Mouse (Mus musculus) hematopoietic stem cell, adult 5-6 weeks (primary cell): ENCODE measurements around the gene Zdhhc25. TPM values are rescaled to one million over a fixed set of nuclear protein-coding genes. Genes with fewer than 3 reads are reported as not detected.

Source experiments
- ATAC-seq, 2 experiments: fragments of 125-278 bp in 1 of 2; replicated peaks in 1 of 2; 2 replicates each; pipeline ENCODE4 v1.8.0; 2016 to 2017; ENCODE audit warnings: inconsistent platforms in 2 of 2, mild to moderate bottlenecking in 2 of 2, moderate number of reproducible peaks in 2 of 2, low read depth in 1 of 2, moderate TSS enrichment in 1 of 2; ENCODE audit not compliant: low FRiP score in 2 of 2, poor library complexity in 2 of 2, severe bottlenecking in 2 of 2, insufficient read depth in 1 of 2, low TSS enrichment in 1 of 2
- total RNA-seq: library from RNA; stranded (forward); fragments of 172-1452, 232-1000 nt; gene quantifications from 2 replicates; pipeline ENCODE4 v1.2.3, GENCODE M21; 2017

Gene Zdhhc25
- total RNA-seq, 1 experiment from 2014 or later: not detected

GRCm38 (mm10) chr15:88624874-88625277, 24.8 kb downstream of the Zdhhc25 start:
- ATAC-seq: no peak

GRCm38 (mm10) chr15:88625303-88626066, 25.4 kb downstream of the Zdhhc25 start:
- ATAC-seq: no peak

GRCm38 (mm10) chr15:88626886-88627488, 26.9 kb downstream of the Zdhhc25 start:
- no peak for ATAC-seq

- ATAC-seq: no peak
Observed at GRCm38 (mm10) chr15:88628801-88629356, 28.8 kb downstream of the Zdhhc25 start.

- ATAC-seq: no peak
Observed at GRCm38 (mm10) chr15:88635205-88635604, 35.1 kb downstream of the Zdhhc25 start.

- peak; percentile 46 to 74; a peak in 3 of 4 replicates for ATAC-seq
Observed at GRCm38 (mm10) chr15:88651019-88651418, 50.9 kb downstream of the Zdhhc25 start.

Other genes with a start within 250 kb of the Zdhhc25 start
- gene Brd1, start 133.9 kb downstream of the Zdhhc25 start, total RNA-seq: 72.2 and 75.5 TPM in 2 replicates
- 35.7 and 39.1 TPM in 2 replicates for gene Zbed4, start 151.4 kb downstream of the Zdhhc25 start, total RNA-seq
- gene Alg12, start 219.0 kb downstream of the Zdhhc25 start, total RNA-seq: 4.6 and 7.1 TPM in 2 replicates
- 53.3 and 53.6 TPM in 2 replicates for gene Creld2, start 219.3 kb downstream of the Zdhhc25 start, total RNA-seq